Mouse (Mus musculus) hindbrain, embryonic 16.5 days (tissue): ENCODE measurements around the gene Dlgap1. TPM values are rescaled to one million over a fixed set of nuclear protein-coding genes. Genes with fewer than 3 reads are reported as not detected.
A peak's percentile ranks its signal among the peaks of the same experiment; 100 is the strongest.

Source experiments
- ATAC-seq: fragments of 200-750 bp; cut with Nextera tagmentation; 2 replicates; pipeline ENCODE4 v1.8.0; 2017; ENCODE audit warnings: moderate TSS enrichment, moderate library complexity
- H3K27ac ChIP-seq: fragments of 300-500 bp; sonication (generic); 2 replicates; pipeline ENCODE4 v1.5.1; 2014; ENCODE audit warnings: low read depth, mild to moderate bottlenecking, control low read depth, low read length, moderate library complexity
- H3K27me3 ChIP-seq: fragments of 300-500 bp; sonication (generic); replicated peaks from 2 replicates; pipeline ENCODE4 v1.6.1; 2014; ENCODE audit warnings: low read length; ENCODE audit not compliant: control insufficient read depth, insufficient read depth
- H3K36me3 ChIP-seq: fragments of 300-500 bp; sonication (generic); 2 replicates; pipeline ENCODE4 v1.6.1; 2014; ENCODE audit warnings: mild to moderate bottlenecking, low read length, moderate library complexity, mixed read lengths; ENCODE audit not compliant: control insufficient read depth, insufficient read depth
- H3K4me1 ChIP-seq: fragments of 300-500 bp; sonication (generic); 2 replicates; pipeline ENCODE4 v1.6.1; 2014; ENCODE audit warnings: low read depth, low read length; ENCODE audit not compliant: control insufficient read depth, insufficient read depth
- H3K4me2 ChIP-seq: fragments of 300-500 bp; sonication (generic); 2 replicates; pipeline ENCODE4 v1.6.1; 2014; ENCODE audit warnings: mild to moderate bottlenecking, low read length, control low read depth, moderate library complexity
- H3K4me3 ChIP-seq: fragments of 300-500 bp; sonication (generic); 2 replicates; pipeline ENCODE4 v1.5.1; 2014; ENCODE audit warnings: mild to moderate bottlenecking, low read length, control low read depth, moderate library complexity
- H3K9ac ChIP-seq: fragments of 300-500 bp; sonication (generic); 2 replicates; pipeline ENCODE4 v1.6.1; 2014; ENCODE audit warnings: low read depth, mild to moderate bottlenecking, control low read depth, low read length, moderate library complexity
- H3K9me3 ChIP-seq: fragments of 300-500 bp; sonication (generic); 2 replicates; pipeline ENCODE4 v1.6.1; 2014; ENCODE audit warnings: mild to moderate bottlenecking, low read length, moderate library complexity; ENCODE audit not compliant: control insufficient read depth
- WGBS: fragments of 180-500 bp; shearing (Covaris S2); extraction: QIAGEN DNeasy Blood & Tissue Kit; methylation state at CpG from one replicate; pipeline ENCODE4 v1.1.7; 2014; 5-methylcytosine and 5-hydroxymethylcytosine counted together
- microRNA counts: library from miRNA; unstranded; fragments of <30 nt; microRNA quantifications from one replicate; lab custom pipeline; 2016
- microRNA-seq: library from miRNA; unstranded; fragments of <30 nt; microRNA quantifications from one replicate; pipeline ENCODE4, GENCODE M21; 2017
- polyA plus RNA-seq: library from polyadenylated mRNA; unstranded; fragments of >200 nt; fragmentation: Nextera tagmentation; extraction: Ambion mirVana; gene quantifications from 2 replicates; pipeline ENCODE4 v1.2.1, GENCODE M21; 2015

Gene Dlgap1
- polyA plus RNA-seq, 1 experiment from 2014 or later: 39.5 TPM

DNA sequence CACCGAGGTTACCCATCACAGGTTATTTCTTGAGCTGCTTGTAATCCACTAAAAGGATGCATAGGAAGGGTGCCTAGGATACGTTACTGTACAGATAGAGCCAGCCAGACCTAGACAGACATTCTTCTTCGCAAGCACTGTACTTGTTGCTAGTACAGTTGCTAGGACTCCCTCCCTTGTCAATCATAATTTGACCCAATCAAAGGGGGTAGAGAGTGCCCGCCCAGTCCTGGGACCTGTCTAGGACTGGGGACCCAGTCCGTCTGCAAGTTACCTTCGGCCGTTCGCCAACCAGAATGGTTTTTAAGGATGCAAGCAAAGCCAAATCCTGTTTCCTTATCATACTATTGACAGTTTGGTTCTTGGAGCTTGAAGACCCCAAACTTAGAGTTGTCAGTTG lies 895.2 kb downstream of the Dlgap1 start:
- ATAC-seq: no peak
- 96% methylated on average over 8 of the region's 8 CpGs for WGBS
- Histone ChIP-seq H3K4me3 (no peak overlapping the region), H3K4me2 (no peak overlapping the region), H3K4me1 (no peaks in the 10 kb centered on the region), H3K27me3 (no peaks in the 10 kb centered on the region), H3K36me3 (no peaks in the 10 kb centered on the region), H3K27ac (no peak overlapping the region), H3K9me3 (no peaks in the 10 kb centered on the region), H3K9ac (no peak overlapping the region)

DNA sequence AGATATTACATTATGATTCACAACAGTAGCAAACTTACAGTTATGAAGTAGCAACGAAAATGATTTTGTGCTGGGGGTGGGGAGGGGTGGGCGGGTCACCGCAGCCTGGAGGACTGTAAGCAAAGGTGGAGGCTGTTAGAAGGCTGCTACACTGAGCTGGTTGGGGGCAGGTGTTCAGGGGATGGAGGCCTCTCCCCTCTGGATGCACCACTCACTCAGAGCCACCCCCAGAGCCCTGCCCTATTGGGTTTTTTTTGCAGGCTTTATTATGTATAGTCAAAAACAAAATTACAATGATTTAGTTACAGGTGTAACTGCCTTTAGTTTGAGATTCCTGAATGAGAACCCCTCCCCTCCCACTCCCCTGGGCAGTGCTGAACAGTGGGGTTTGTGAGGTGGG lies 895.8 kb downstream of the Dlgap1 start:
- Histone ChIP-seq H3K4me3 (no peak overlapping the region), H3K4me1 (no peaks in the 10 kb centered on the region), H3K9me3 (no peaks in the 10 kb centered on the region), H3K27ac (no peak overlapping the region), H3K4me2 (no peak overlapping the region), H3K36me3 (no peaks in the 10 kb centered on the region), H3K27me3 (no peaks in the 10 kb centered on the region), H3K9ac (no peak overlapping the region)
- whole genome bisulfite sequencing: 85% methylated on average over 3 of the region's 3 CpGs
- no peak for ATAC-seq

DNA sequence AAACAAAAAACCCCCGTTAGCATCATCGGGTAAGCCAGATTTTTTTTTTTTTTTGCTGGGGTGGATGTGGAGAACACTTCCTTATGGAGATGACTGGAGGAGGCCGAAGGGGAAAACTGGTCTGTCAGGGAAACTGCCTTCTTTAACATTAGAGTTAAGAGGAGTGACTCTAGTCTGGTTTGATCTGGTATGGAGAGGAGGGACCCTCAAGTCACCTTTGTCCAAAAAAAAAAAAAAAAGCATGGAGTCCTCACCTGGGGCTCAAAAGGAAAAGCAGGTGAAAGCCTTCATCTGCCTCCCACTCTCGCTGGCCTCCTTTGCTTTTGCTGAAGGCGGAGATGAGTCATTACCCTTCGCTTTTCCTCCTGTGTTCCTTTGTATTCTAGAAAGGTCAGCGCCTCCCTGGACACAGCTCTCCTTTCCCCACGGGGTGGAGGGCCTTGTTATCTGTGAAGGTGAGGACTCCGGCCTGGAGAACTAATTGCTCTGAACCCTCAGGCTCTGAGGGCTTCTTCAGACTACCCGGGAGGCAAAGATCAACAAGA lies 896.3 kb downstream of the Dlgap1 start:
- H3K4me2 ChIP-seq: no peak overlapping the region
- H3K36me3 ChIP-seq: no peaks in the 10 kb centered on the region
- no peak for ATAC-seq
- H3K27me3 ChIP-seq: no peaks in the 10 kb centered on the region
- H3K4me3 ChIP-seq: no peak overlapping the region
- H3K4me1 ChIP-seq: no peaks in the 10 kb centered on the region
- WGBS: 88% methylated on average over 10 of the region's 10 CpGs
- no peaks in the 10 kb centered on the region for H3K9me3 ChIP-seq
- H3K27ac ChIP-seq: no peak overlapping the region
- no peak overlapping the region for H3K9ac ChIP-seq

DNA sequence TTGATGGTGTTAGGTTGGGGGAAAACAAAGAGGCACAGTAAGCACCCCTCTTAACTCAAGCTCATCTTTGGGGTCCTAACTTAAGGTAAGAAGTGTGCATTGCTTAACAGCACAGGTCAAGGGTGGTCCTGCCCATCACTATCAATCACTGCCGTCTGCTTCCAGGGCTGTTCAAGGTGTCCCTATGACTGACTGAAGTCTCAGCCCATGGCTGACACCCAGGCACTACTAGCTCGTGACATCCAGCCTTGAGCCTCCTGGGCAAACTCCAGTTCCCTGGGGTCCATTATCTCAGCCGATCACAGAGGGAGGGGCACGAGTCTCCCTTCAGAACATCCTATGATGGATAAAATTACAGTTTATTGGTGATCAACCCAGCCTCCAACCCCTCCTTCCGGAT lies 897.2 kb downstream of the Dlgap1 start:
- ATAC-seq: no peak
- Histone ChIP-seq H3K4me1 (no peaks in the 10 kb centered on the region), H3K27ac (no peak overlapping the region), H3K36me3 (no peaks in the 10 kb centered on the region), H3K9me3 (no peaks in the 10 kb centered on the region), H3K27me3 (no peaks in the 10 kb centered on the region), H3K4me2 (no peak overlapping the region), H3K4me3 (no peak overlapping the region), H3K9ac (no peak overlapping the region)
- WGBS: 92% methylated on average over 5 of the region's 5 CpGs

DNA sequence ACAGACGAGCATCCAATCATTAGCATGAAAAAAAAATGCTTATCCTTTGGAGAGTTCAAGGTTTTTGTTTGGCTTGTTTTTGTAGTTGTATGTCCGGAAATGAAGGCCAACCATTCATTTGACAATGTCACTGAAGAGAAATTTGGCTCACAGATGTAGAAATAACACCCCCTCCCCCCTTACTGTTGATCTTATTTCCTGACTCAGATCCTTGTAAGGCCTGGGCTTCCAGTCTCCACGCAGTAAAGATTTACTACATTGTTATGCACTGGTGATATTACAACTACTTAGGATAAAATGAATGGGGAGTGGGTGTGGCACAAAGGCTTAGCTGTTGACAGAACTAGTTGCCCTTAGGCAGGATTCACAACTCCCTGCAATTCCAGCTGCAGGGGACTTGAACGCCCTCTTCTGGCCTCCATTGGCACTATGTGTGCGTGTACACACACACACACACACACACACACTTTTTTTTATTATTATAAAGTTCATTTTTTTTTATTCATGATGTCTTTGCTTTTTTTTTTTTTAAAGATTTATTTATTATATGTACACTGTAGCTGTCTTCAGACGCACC lies 897.8 kb downstream of the Dlgap1 start:
- ATAC-seq: no peak
- no peak overlapping the region for H3K4me3 ChIP-seq
- no peaks in the 10 kb centered on the region for H3K9me3 ChIP-seq
- H3K36me3 ChIP-seq: no peaks in the 10 kb centered on the region
- WGBS: 84% methylated on average over 6 of the region's 6 CpGs
- no peak overlapping the region for H3K4me2 ChIP-seq
- H3K27me3 ChIP-seq: no peaks in the 10 kb centered on the region
- no peak overlapping the region for H3K27ac ChIP-seq
- H3K4me1 ChIP-seq: no peaks in the 10 kb centered on the region
- H3K9ac ChIP-seq: no peak overlapping the region

DNA sequence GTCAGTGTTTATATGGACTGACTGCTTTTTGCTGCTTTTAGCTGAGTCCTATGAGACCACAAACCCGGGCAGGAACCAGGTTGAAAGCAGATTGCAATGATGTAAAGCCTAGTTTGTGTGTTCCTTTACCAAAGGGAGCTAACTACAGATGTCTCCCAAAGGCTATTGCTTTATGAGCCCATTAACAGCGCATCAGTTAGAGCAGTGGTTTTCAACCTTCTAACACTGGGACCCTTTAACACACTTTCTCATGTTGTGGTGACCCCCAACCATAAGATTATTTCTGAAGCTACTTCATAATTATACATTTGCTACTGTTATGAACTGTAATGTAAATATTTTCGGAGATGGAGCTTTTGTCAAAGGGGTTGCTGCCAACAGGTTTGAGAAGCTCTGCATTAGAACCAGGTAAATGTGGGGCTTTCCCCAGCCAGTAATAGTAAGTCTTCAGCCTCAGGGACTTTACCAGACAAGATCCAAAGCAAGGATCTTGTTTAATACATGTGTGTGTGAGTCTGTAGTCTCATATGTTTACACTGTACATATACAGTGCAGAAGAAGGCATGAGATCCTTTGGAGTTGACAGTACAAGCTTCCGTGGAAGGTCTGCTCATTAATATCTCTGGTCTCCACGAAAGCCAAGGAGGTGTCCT lies 899.8 kb downstream of the Dlgap1 start:
- no peak for ATAC-seq
- no peak overlapping the region for H3K4me2 ChIP-seq
- H3K36me3 ChIP-seq: no peaks in the 10 kb centered on the region
- no peak overlapping the region for H3K27ac ChIP-seq
- H3K9ac ChIP-seq: no peak overlapping the region
- H3K4me3 ChIP-seq: no peak overlapping the region
- no peaks in the 10 kb centered on the region for H3K27me3 ChIP-seq
- no peaks in the 10 kb centered on the region for H3K9me3 ChIP-seq
- WGBS: 94% methylated on average over 5 of the region's 5 CpGs
- no peaks in the 10 kb centered on the region; the same call in 1 of the 2 replicates for H3K4me1 ChIP-seq

DNA sequence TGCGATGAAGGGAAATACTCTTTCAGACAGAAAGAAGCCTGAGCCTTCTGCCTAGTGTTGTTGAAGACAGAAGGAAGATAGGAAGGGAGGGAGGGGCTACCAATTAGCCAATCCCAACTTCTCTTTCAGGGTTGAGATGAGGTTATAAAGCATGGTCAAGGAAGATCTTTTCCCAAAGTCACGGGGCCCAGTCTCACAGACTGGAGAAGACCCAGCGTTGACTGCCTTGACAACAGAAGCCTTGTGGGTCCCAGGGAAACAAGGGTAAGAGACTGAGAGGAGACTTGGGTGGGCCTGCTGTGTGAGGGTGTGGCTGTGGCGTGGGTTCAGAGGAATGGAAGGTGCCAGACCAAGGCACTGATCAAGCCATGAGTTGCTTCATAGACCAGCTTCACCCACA lies 901.7 kb downstream of the Dlgap1 start:
- ATAC-seq: no peak
- Histone ChIP-seq H3K9ac (no peak overlapping the region), H3K27ac (no peak overlapping the region), H3K4me3 (no peak overlapping the region), H3K36me3 (no peaks in the 10 kb centered on the region), H3K4me1 (no peaks in the 10 kb centered on the region; the same call in 1 of the 2 replicates), H3K27me3 (no peaks in the 10 kb centered on the region), H3K4me2 (no peak overlapping the region), H3K9me3 (no peaks in the 10 kb centered on the region)
- WGBS: 96% methylated on average over 4 of the region's 4 CpGs

MicroRNA genes within 50 kb of the gene (microRNA counts, 519-probe panel; counts per million panel counts)
- 1,489 counts per million, percentile 13 among the panel's probes with 10 or more counts for microRNA mmu-miR-1195 (lab: Ali Mortazavi, UCI)

Small RNA genes lying within 50 kb of the gene (microRNA-seq; reads per million reads assigned to microRNA genes)
- gene Mir1195: not detected
